Mouse (Mus musculus) olfactory bulb, adult 2 months (tissue): Measurements from ENCODE around the gene Lce1e. TPM values are rescaled to one million over a fixed set of nuclear protein-coding genes. Genes with fewer than 3 reads are reported as not detected.
"Not testable (repeated sequence)": the region's sequence is repeated elsewhere in the genome, so short reads cannot be mapped to it uniquely, and the experiment has no call there.

Source experiments
- H3K27ac ChIP-seq: fragments of 200-500 bp; 2 replicates; pipeline ENCODE4 v1.5.1; 2012; ENCODE audit warnings: low read depth, low read length; ENCODE audit not compliant: insufficient read depth
- H3K4me1 ChIP-seq: fragments of 200-500 bp; 2 replicates; pipeline ENCODE4 v1.6.1; 2012; ENCODE audit warnings: low read length; ENCODE audit not compliant: control insufficient read depth, insufficient read depth
- H3K4me3 ChIP-seq: fragments of 200-500 bp; 2 replicates; pipeline ENCODE4 v1.5.1; 2012; ENCODE audit warnings: mild to moderate bottlenecking, low read depth, low read length, moderate library complexity; ENCODE audit not compliant: insufficient read depth
- CTCF ChIP-seq: fragments of 200-500 bp; IDR thresholded peaks from 2 replicates; pipeline ENCODE4 v1.5.1; 2012; ENCODE audit warnings: low read depth, mild to moderate bottlenecking, low read length, moderate library complexity; ENCODE audit not compliant: insufficient read depth
- POLR2A ChIP-seq: fragments of 200-500 bp; IDR thresholded peaks from 2 replicates; pipeline ENCODE4 v1.6.1; 2012; ENCODE audit warnings: mild to moderate bottlenecking, low read depth, low read length, moderate library complexity; ENCODE audit not compliant: insufficient read depth
- WGBS: fragments of 180-500 bp; shearing (Covaris S2); methylation state at CpG from one replicate; pipeline ENCODE4 v1.1.7; 2018; 5-methylcytosine and 5-hydroxymethylcytosine counted together
- polyA plus RNA-seq: library from polyadenylated mRNA; stranded (reverse); fragments of >200 nt; gene quantifications from 2 replicates; pipeline ENCODE4 v1.2.4, GENCODE M21; 2012; ENCODE audit warnings: low replicate concordance; ENCODE audit not compliant: missing spikeins, insufficient read depth, insufficient read length

Lce1e gene
- not detected in 2 replicates for polyA plus RNA-seq

DNA sequence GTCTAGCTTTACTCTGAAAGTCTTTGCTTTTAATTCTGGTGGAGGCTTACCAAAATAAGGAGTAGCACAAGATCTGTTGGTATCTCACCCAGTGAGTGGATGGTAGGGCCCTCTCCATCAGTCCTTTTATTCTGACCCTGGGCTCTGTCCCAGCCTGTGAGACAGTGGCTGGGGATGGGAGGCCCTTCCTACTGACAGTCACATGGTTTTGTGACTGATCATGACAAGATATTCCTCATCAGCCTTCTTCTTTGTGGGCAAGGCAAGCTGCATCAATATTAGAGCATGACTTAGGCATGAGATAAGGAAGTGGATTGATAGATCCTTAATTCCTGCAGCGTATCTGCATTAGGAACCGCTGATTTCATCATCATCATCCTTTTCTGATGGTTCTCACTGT, at the start of gene Lce1e:
Gene Lce1e, minus strand, starts transcription at position 101 of the 400 bp plus-strand sequence.
- no peaks in the 10 kb centered on the region for H3K4me1 ChIP-seq
- no peak within 1 kb of the TSS for H3K4me3 ChIP-seq
- no peak within 1 kb of the TSS for H3K27ac ChIP-seq
- WGBS = 83% methylated on average over 2 of the region's 2 CpGs
- TF ChIP-seq CTCF (no peak), POLR2A (no peak)

GRCm38 (mm10) chr3:92753197-92753596, 44.3 kb upstream of the Lce1e start:
- 51% methylated on average over 3 of the region's 3 CpGs for WGBS
- H3K4me1 ChIP-seq = no peaks in the 10 kb centered on the region
- TF ChIP-seq CTCF (no peak), POLR2A (no peak)
- H3K27ac ChIP-seq = no peak overlapping the region
- H3K4me3 ChIP-seq = no peak overlapping the region

DNA sequence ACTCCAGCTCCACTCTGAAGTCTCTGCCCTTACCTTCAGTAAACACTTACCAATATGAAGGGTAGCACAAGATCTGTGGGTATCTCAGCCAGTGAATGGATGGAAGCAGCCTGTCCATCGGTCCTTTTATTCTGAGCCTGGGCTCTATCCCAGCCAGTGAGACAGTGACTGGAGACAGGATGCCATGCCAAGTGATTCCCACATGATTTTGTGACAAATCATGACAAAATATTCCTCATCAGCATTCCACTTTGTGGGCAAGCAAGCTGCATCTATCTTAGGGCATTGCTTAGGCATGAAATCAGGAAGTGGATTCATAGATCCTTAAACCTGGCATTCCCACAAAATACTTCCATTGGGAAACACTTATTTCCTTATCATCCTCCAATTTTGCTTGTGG, 43.4 kb upstream of the Lce1e start, which contains the start of gene Lce1g:
Gene Lce1g, minus strand, starts transcription at position 101 of the 400 bp plus-strand sequence.
- Histone ChIP-seq H3K4me1 (no peaks in the 10 kb centered on the region), H3K27ac (no peak within 1 kb of the TSS), H3K4me3 (no peak within 1 kb of the TSS)
- TF ChIP-seq POLR2A (no peak), CTCF (no peak)
- WGBS = 90% methylated on average over 1 of the region's 1 CpGs

DNA sequence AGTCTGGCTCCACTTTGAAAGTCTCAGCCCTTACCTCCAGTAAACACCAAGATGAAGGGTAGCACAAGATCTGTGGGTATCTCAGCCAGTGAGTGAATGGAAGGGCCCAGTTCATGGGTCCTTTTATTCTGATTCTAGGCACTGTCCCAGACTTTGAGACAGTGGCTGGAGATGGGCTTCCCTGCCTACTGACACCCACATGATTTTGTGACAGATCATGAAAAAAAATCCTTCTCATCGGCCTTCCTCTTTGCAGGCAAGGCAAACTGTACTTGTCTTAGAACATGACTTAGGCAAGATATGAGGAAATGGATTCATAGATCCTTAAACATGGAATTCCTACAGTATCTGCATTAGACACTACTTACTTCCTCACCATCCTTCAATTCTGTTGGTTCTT, 30.1 kb upstream of the Lce1e start, which contains the start of gene Gm38119:
Gene Gm38119, minus strand, starts transcription at position 101 of the 400 bp plus-strand sequence.
- WGBS = 80% methylated on average over 1 of the region's 1 CpGs
- no peak for TF ChIP-seq CTCF
- no peak for TF ChIP-seq POLR2A
- no peak within 1 kb of the TSS for H3K27ac ChIP-seq
- no peak within 1 kb of the TSS for H3K4me3 ChIP-seq
- no peaks in the 10 kb centered on the region for H3K4me1 ChIP-seq

- Histone ChIP-seq H3K4me3 (no peak overlapping the region), H3K27ac (no peak overlapping the region), H3K4me1 (no peaks in the 10 kb centered on the region)
- no peak for TF ChIP-seq POLR2A
- no peak for TF ChIP-seq CTCF
- 92% methylated on average over 5 of the region's 5 CpGs for WGBS
Observed at GRCm38 (mm10) chr3:92722631-92723030, 13.8 kb upstream of the Lce1e start.

GRCm38 (mm10) chr3:92720250-92720649, 11.4 kb upstream of the Lce1e start, which contains the start of gene Lce1f:
Lce1f (minus strand) TSS chr3:92720350.
- no peaks in the 10 kb centered on the region for H3K4me1 ChIP-seq
- 77% methylated on average over 3 of the region's 3 CpGs for WGBS
- TF ChIP-seq CTCF (no peak), POLR2A (no peak)

GRCm38 (mm10) chr3:92715122-92715521, 6.2 kb upstream of the Lce1e start:
- no peak overlapping the region for H3K27ac ChIP-seq
- no peak overlapping the region for H3K4me3 ChIP-seq
- no peaks in the 10 kb centered on the region for H3K4me1 ChIP-seq

More at GRCm38 (mm10) chr3:92720250-92720649, 11.4 kb upstream of the Lce1e start, which contains the start of gene Lce1f:
- no peak within 1 kb of the TSS for H3K4me3 ChIP-seq
- H3K27ac ChIP-seq = no peak within 1 kb of the TSS

GRCm38 (mm10) chr3:92694613-92695012, 14.3 kb downstream of the Lce1e start:
- Histone ChIP-seq H3K27ac (no peak overlapping the region), H3K4me3 (no peak overlapping the region), H3K4me1 (no peaks in the 10 kb centered on the region)
- WGBS = 23% methylated on average over 1 of the region's 1 CpGs
- TF ChIP-seq POLR2A = no peak
- TF ChIP-seq CTCF = no peak

More at GRCm38 (mm10) chr3:92715122-92715521, 6.2 kb upstream of the Lce1e start:
- no peak for TF ChIP-seq CTCF
- no peak for TF ChIP-seq POLR2A

DNA sequence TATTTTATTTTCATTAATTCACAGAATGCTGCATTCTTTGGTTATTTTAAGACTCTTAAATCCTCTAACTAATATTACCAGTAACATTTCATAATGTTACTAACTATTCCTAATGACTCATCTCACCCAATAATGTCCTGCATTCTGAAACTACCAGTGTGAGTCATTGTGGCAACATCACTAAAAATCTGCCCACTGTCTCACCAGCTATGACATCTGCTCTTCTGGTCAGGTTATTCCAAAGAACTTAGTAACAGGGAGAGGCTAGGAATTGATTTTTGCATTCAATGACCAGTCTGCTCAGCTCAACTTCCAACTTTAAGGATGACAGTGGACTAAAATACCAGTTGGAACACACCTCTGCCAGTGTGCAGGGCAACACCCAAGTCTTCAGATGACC, 17.2 kb downstream of the Lce1e start:
- Histone ChIP-seq H3K27ac (no peak overlapping the region), H3K4me1 (no peaks in the 10 kb centered on the region), H3K4me3 (no peak overlapping the region)
- no peak for TF ChIP-seq POLR2A
- no peak for TF ChIP-seq CTCF

- H3K4me3 ChIP-seq, H3K27ac ChIP-seq, H3K4me1 ChIP-seq: not testable (repeated sequence)
- 85% methylated on average over 16 of the region's 16 CpGs for WGBS
Observed at GRCm38 (mm10) chr3:92689154-92689553, 19.7 kb downstream of the Lce1e start.
